Mouse (Mus musculus) liver, postnatal 0 days (tissue): ENCODE results near the gene 2410131K14Rik. TPM values are rescaled to one million over a fixed set of nuclear protein-coding genes. Genes with fewer than 3 reads are reported as not detected.

Experiments
- ATAC-seq: fragments of 200-750 bp; cut with Nextera tagmentation; 2 replicates; pipeline ENCODE4 v1.8.0; 2017; ENCODE audit warnings: mild to moderate bottlenecking, moderate library complexity
- DNase-seq: peaks from one replicate; pipeline ENCODE4 v3.0.0-alpha.2; 2016
- H3K27ac ChIP-seq: fragments of 300-500 bp; sonication (generic); 2 replicates; pipeline ENCODE4 v1.5.1; 2014; ENCODE audit warnings: antibody characterized with exemption, moderate library complexity, mild to moderate bottlenecking, low read depth
- H3K27me3 ChIP-seq: fragments of 300-500 bp; sonication (generic); 2 replicates; pipeline ENCODE4 v1.6.1; 2014; ENCODE audit warnings: low read length, control low read depth, mixed read lengths; ENCODE audit not compliant: insufficient read depth
- H3K36me3 ChIP-seq: fragments of 300-500 bp; sonication (generic); replicated peaks from 2 replicates; pipeline ENCODE4 v1.6.1; 2014; ENCODE audit warnings: mild to moderate bottlenecking, control low read depth, low read length, moderate library complexity, mixed read lengths; ENCODE audit not compliant: insufficient read depth
- H3K4me1 ChIP-seq: fragments of 300-500 bp; sonication (generic); 2 replicates; pipeline ENCODE4 v1.6.1; 2014; ENCODE audit warnings: antibody characterized with exemption, mild to moderate bottlenecking, control low read depth; ENCODE audit not compliant: insufficient read depth
- H3K4me2 ChIP-seq: fragments of 300-500 bp; sonication (generic); 2 replicates; pipeline ENCODE4 v1.6.1; 2014; ENCODE audit warnings: low read depth, mild to moderate bottlenecking, low read length, moderate library complexity, mixed read lengths
- H3K4me3 ChIP-seq: fragments of 300-500 bp; sonication (generic); 2 replicates; pipeline ENCODE4 v1.5.1; 2014; ENCODE audit warnings: low read depth, low read length
- H3K9ac ChIP-seq: fragments of 300-500 bp; sonication (generic); replicated peaks from 2 replicates; pipeline ENCODE4 v1.6.1; 2014; ENCODE audit warnings: mild to moderate bottlenecking, moderate library complexity
- H3K9me3 ChIP-seq: fragments of 300-500 bp; sonication (generic); 2 replicates; pipeline ENCODE4 v1.6.1; 2016; ENCODE audit warnings: mild to moderate bottlenecking, control low read depth, low read length, mixed read lengths
- CTCF ChIP-seq: sonication (generic); IDR thresholded peaks from 2 replicates; pipeline ENCODE4 v1.5.1; 2016; ENCODE audit warnings: antibody characterized with exemption, low read depth
- EP300 ChIP-seq: IDR thresholded peaks from 2 replicates; pipeline ENCODE4 v1.6.1; 2016; ENCODE audit warnings: antibody characterized with exemption, low read depth, mild to moderate bottlenecking
- WGBS: fragments of 180-500 bp; shearing (Covaris S2); extraction: QIAGEN DNeasy Blood & Tissue Kit; methylation state at CpG from one replicate; pipeline ENCODE4 v1.1.7; 2014; ENCODE audit not compliant: insufficient replicate concordance; 5-methylcytosine and 5-hydroxymethylcytosine counted together
- polyA plus RNA-seq: library from polyadenylated mRNA; unstranded; fragments of >200 nt; fragmentation: Nextera tagmentation; extraction: Ambion mirVana; gene quantifications from 2 replicates; pipeline ENCODE4 v1.2.1, GENCODE M21; 2015

The 2410131K14Rik gene
- polyA plus RNA-seq, 1 experiment from 2014 or later: 1.3 TPM

- peaks cover 8% of the 10 kb centered on the region for H3K4me1 ChIP-seq
- no peaks in the 10 kb centered on the region for H3K9me3 ChIP-seq
- TF ChIP-seq CTCF (peak; percentile 55), EP300 (no peak)
- H3K27me3 ChIP-seq: 0 out of 2 replicates have a peak, but pooled peaks cover 3% of the 10 kb centered on the region
- 39% methylated on average over 8 of the region's 8 CpGs for WGBS
- ATAC-seq: no peak
- no peak overlapping the region for H3K9ac ChIP-seq
- H3K27ac ChIP-seq: no peak overlapping the region
- DNase-seq: no peak
- H3K4me3 ChIP-seq: no peak overlapping the region
- H3K36me3 ChIP-seq: peaks cover 3% of the 10 kb centered on the region; the same call in 1 of the 2 replicates
- H3K4me2 ChIP-seq: no peak overlapping the region
Observed at GRCm38 (mm10) chr5:118266309-118266708, 21.3 kb downstream of the 2410131K14Rik start.

GRCm38 (mm10) chr5:118268987-118269386, 24.0 kb downstream of the 2410131K14Rik start:
- no peak overlapping the region for H3K4me2 ChIP-seq
- peaks cover 7% of the 10 kb centered on the region; the same call in 1 of the 2 replicates for H3K27me3 ChIP-seq
- no peak overlapping the region for H3K9ac ChIP-seq
- no peaks in the 10 kb centered on the region for H3K9me3 ChIP-seq
- no peak overlapping the region for H3K4me3 ChIP-seq
- peaks cover 11% of the 10 kb centered on the region for H3K4me1 ChIP-seq
- H3K27ac ChIP-seq: no peak overlapping the region
- peak; percentile 89 for DNase-seq
- WGBS: 2% methylated on average over 13 of the region's 13 CpGs
- peak; percentile 76 for ATAC-seq
- no peaks in the 10 kb centered on the region for H3K36me3 ChIP-seq
- TF ChIP-seq CTCF (peak; percentile 93), EP300 (no peak)

- Histone ChIP-seq H3K9me3 (no peaks in the 10 kb centered on the region), H3K27me3 (peaks cover 7% of the 10 kb centered on the region; the same call in 1 of the 2 replicates), H3K9ac (no peak overlapping the region), H3K4me1 (peaks cover 4% of the 10 kb centered on the region), H3K27ac (no peak overlapping the region), H3K4me2 (no peak overlapping the region), H3K4me3 (no peak overlapping the region), H3K36me3 (no peaks in the 10 kb centered on the region)
- ATAC-seq (no peak), DNase-seq (no peak)
- 37% methylated on average over 10 of the region's 10 CpGs for WGBS
- TF ChIP-seq EP300 (no peak), CTCF (no peak)
Observed at GRCm38 (mm10) chr5:118271449-118272110, 26.6 kb downstream of the 2410131K14Rik start.

- no peak for TF ChIP-seq CTCF
- no peak for TF ChIP-seq EP300
- no peak overlapping the region for H3K4me2 ChIP-seq
- no peak for DNase-seq
- H3K4me3 ChIP-seq: no peak overlapping the region
- ATAC-seq: no peak
- H3K4me1 ChIP-seq: peaks cover 4% of the 10 kb centered on the region
- H3K27ac ChIP-seq: no peak overlapping the region
- WGBS: 55% methylated on average over 7 of the region's 7 CpGs
- H3K9ac ChIP-seq: no peak overlapping the region
- peaks cover 7% of the 10 kb centered on the region; the same call in 1 of the 2 replicates for H3K27me3 ChIP-seq
- no peaks in the 10 kb centered on the region for H3K9me3 ChIP-seq
- no peaks in the 10 kb centered on the region for H3K36me3 ChIP-seq
Observed at GRCm38 (mm10) chr5:118273446-118273845, 28.4 kb downstream of the 2410131K14Rik start.

- Histone ChIP-seq H3K27me3 (peaks cover 5% of the 10 kb centered on the region; the same call in 1 of the 2 replicates), H3K4me1 (peaks cover 4% of the 10 kb centered on the region), H3K4me2 (no peak overlapping the region), H3K4me3 (no peak overlapping the region), H3K27ac (no peak overlapping the region), H3K9me3 (no peaks in the 10 kb centered on the region), H3K36me3 (no peaks in the 10 kb centered on the region), H3K9ac (no peak overlapping the region)
- ATAC-seq: 0 out of 2 replicates have a peak, but pooled peaks have one; percentile 43
- TF ChIP-seq CTCF (no peak), EP300 (no peak)
- peak; percentile 57 for DNase-seq
- WGBS: 53% methylated on average over 9 of the region's 9 CpGs
Observed at GRCm38 (mm10) chr5:118274546-118274945, 29.5 kb downstream of the 2410131K14Rik start.

GRCm38 (mm10) chr5:118276281-118276680, 31.3 kb downstream of the 2410131K14Rik start:
- no peak for DNase-seq
- WGBS: 60% methylated on average over 7 of the region's 7 CpGs

More at GRCm38 (mm10) chr5:118276281-118276680, 31.3 kb downstream of the 2410131K14Rik start:
- Histone ChIP-seq H3K27ac (no peak overlapping the region), H3K4me3 (no peak overlapping the region), H3K4me1 (peaks cover 4% of the 10 kb centered on the region), H3K27me3 (peaks cover 3% of the 10 kb centered on the region; the same call in 1 of the 2 replicates), H3K4me2 (no peak overlapping the region), H3K9me3 (no peaks in the 10 kb centered on the region), H3K36me3 (no peaks in the 10 kb centered on the region), H3K9ac (no peak overlapping the region)
- TF ChIP-seq EP300: no peak
- TF ChIP-seq CTCF: no peak
- no peak for ATAC-seq
